Mouse (Mus musculus): ENCODE data around the gene Nrros. TPM values are rescaled to one million over a fixed set of nuclear protein-coding genes. Genes with fewer than 3 reads are reported as not detected.
A peak's percentile ranks its signal among the peaks of the same experiment; 100 is the strongest.
"Not testable (repeated sequence)": the region's sequence is repeated elsewhere in the genome, so short reads cannot be mapped to it uniquely, and the experiment has no call there.

Nrros gene
- polyA plus RNA-seq, 1 experiment from 2014 or later = 7.8 TPM

- Histone ChIP-seq H3K27me3 (no peaks in the 10 kb centered on the region), H3K9me3 (no peaks in the 10 kb centered on the region), H3K4me2 (replicated peaks) (no peak overlapping the region), H3K4me1 (no peaks in the 10 kb centered on the region), H3K4me3 (no peak overlapping the region), H3K36me3 (peaks cover 40% of the 10 kb centered on the region), H3K9ac (replicated peaks) (no peak overlapping the region), H3K27ac (replicated peaks) (no peak overlapping the region)
- ATAC-seq (replicated peaks) = no peak
- 97% methylated on average over 2 of the region's 2 CpGs for WGBS
Measured at GRCm38 (mm10) chr16:32108578-32108977, 56.8 kb downstream of the Nrros start.

- no peak overlapping the region for H3K9ac ChIP-seq (replicated peaks)
- H3K4me2 ChIP-seq (replicated peaks) = no peak overlapping the region
- WGBS = 85% methylated on average over 7 of the region's 7 CpGs
- H3K27me3 ChIP-seq = no peaks in the 10 kb centered on the region
- H3K4me1 ChIP-seq = no peaks in the 10 kb centered on the region
- ATAC-seq (replicated peaks) = no peak
- peaks cover 44% of the 10 kb centered on the region for H3K36me3 ChIP-seq
- H3K9me3 ChIP-seq = no peaks in the 10 kb centered on the region
- no peak overlapping the region for H3K4me3 ChIP-seq
- no peak overlapping the region for H3K27ac ChIP-seq (replicated peaks)
Measured at GRCm38 (mm10) chr16:32108170-32108569, 57.2 kb downstream of the Nrros start.

GRCm38 (mm10) chr16:32107342-32108045 is 57.9 kb downstream of the Nrros start:
- Histone ChIP-seq H3K9ac (replicated peaks) (no peak overlapping the region), H3K27me3 (no peaks in the 10 kb centered on the region), H3K36me3 (peaks cover 46% of the 10 kb centered on the region), H3K9me3 (no peaks in the 10 kb centered on the region), H3K4me1 (no peaks in the 10 kb centered on the region), H3K27ac (replicated peaks) (no peak overlapping the region), H3K4me3 (no peak overlapping the region), H3K4me2 (replicated peaks) (no peak overlapping the region)
- ATAC-seq (replicated peaks) = no peak
- 93% methylated on average over 12 of the region's 12 CpGs for WGBS

GRCm38 (mm10) chr16:32105698-32106097 is 59.7 kb downstream of the Nrros start:
- WGBS = 92% methylated on average over 1 of the region's 1 CpGs
- no peak for ATAC-seq (replicated peaks)
- H3K27ac ChIP-seq (replicated peaks) = no peak overlapping the region
- H3K4me2 ChIP-seq (replicated peaks) = no peak overlapping the region
- H3K9ac ChIP-seq (replicated peaks) = no peak overlapping the region
- no peaks in the 10 kb centered on the region for H3K4me1 ChIP-seq
- no peak overlapping the region for H3K4me3 ChIP-seq
- no peaks in the 10 kb centered on the region for H3K9me3 ChIP-seq
- H3K27me3 ChIP-seq = no peaks in the 10 kb centered on the region
- peaks cover 49% of the 10 kb centered on the region for H3K36me3 ChIP-seq

GRCm38 (mm10) chr16:32102295-32102694 is 63.1 kb downstream of the Nrros start:
- 83% methylated on average over 13 of the region's 13 CpGs for WGBS
- Histone ChIP-seq H3K27me3 (no peaks in the 10 kb centered on the region), H3K4me2 (replicated peaks) (no peak overlapping the region), H3K27ac (replicated peaks) (no peak overlapping the region), H3K36me3 (peaks cover 37% of the 10 kb centered on the region), H3K4me1 (peaks cover 19% of the 10 kb centered on the region), H3K9me3 (no peaks in the 10 kb centered on the region), H3K4me3 (no peak overlapping the region), H3K9ac (replicated peaks) (no peak overlapping the region)
- no peak for ATAC-seq (replicated peaks)

GRCm38 (mm10) chr16:32099638-32100150 is 65.7 kb downstream of the Nrros start, which contains the start of the genes Pigx and Cep19:
Pigx (minus strand) TSS chr16:32099740.
Cep19 (plus strand) TSS chr16:32099800.
- Histone ChIP-seq H3K9ac (replicated peaks) (peak within 1 kb of the TSS; percentile 95), H3K4me2 (replicated peaks) (peak within 1 kb of the TSS; percentile 56), H3K27ac (replicated peaks) (peak within 1 kb of the TSS; percentile 77), H3K27me3 (no peaks in the 10 kb centered on the region), H3K36me3 (peaks cover 27% of the 10 kb centered on the region), H3K9me3 (no peaks in the 10 kb centered on the region), H3K4me1 (peaks cover 19% of the 10 kb centered on the region), H3K4me3 (peak within 1 kb of the TSS; percentile 96)
- ATAC-seq (replicated peaks) = peak; percentile 97
- WGBS = 0% methylated on average over 34 of the region's 34 CpGs

GRCm38 (mm10) chr16:32098897-32099637 is 66.3 kb downstream of the Nrros start:
- under 1% methylated on average over 39 of the region's 39 CpGs for WGBS
- H3K27ac ChIP-seq (replicated peaks) = peak overlapping the region; percentile 77
- H3K4me3 ChIP-seq = peak overlapping the region; percentile 96

GRCm38 (mm10) chr16:32097757-32098156 is 67.6 kb downstream of the Nrros start:
- not testable (repeated sequence) for H3K27me3 ChIP-seq; ATAC-seq (replicated peaks); H3K27ac ChIP-seq (replicated peaks); H3K9me3 ChIP-seq; H3K4me3 ChIP-seq; H3K4me2 ChIP-seq (replicated peaks); H3K9ac ChIP-seq (replicated peaks)
- Histone ChIP-seq H3K4me1 (peaks cover 19% of the 10 kb centered on the region), H3K36me3 (peaks cover 16% of the 10 kb centered on the region)
- WGBS = 83% methylated on average over 2 of the region's 2 CpGs

More at GRCm38 (mm10) chr16:32098897-32099637, 66.3 kb downstream of the Nrros start:
- Histone ChIP-seq H3K9me3 (no peaks in the 10 kb centered on the region), H3K27me3 (no peaks in the 10 kb centered on the region), H3K36me3 (peaks cover 26% of the 10 kb centered on the region), H3K4me2 (replicated peaks) (peak overlapping the region; percentile 56), H3K4me1 (peaks cover 19% of the 10 kb centered on the region), H3K9ac (replicated peaks) (peak overlapping the region; percentile 95)
- ATAC-seq (replicated peaks) = peak; percentile 77

Other genes with a start within 250 kb of the Nrros start
- gene Pigz, start 231.7 kb downstream of the Nrros start, polyA plus RNA-seq (2015; fragmentation: Nextera tagmentation; extraction: Ambion mirVana) = 2.1 and 2.9 TPM in 2 replicates
- 106 and 113 TPM in 2 replicates for gene 0610012G03Rik, start 217.1 kb downstream of the Nrros start, polyA plus RNA-seq (2015; fragmentation: Nextera tagmentation; extraction: Ambion mirVana)
- gene Ncbp2, start 217.1 kb downstream of the Nrros start, polyA plus RNA-seq (2015; fragmentation: Nextera tagmentation; extraction: Ambion mirVana) = 115 and 116 TPM in 2 replicates
- gene Senp5, start 162.3 kb downstream of the Nrros start, polyA plus RNA-seq (2015; fragmentation: Nextera tagmentation; extraction: Ambion mirVana) = 17.2 and 18.4 TPM in 2 replicates
- 45.4 and 46.1 TPM in 2 replicates for gene Pak2, start 86.3 kb downstream of the Nrros start, polyA plus RNA-seq (2015; fragmentation: Nextera tagmentation; extraction: Ambion mirVana)
- 130 TPM in 2 replicates for gene Pigx, start 65.9 kb downstream of the Nrros start, polyA plus RNA-seq (2015; fragmentation: Nextera tagmentation; extraction: Ambion mirVana)
- 41.7 and 45.7 TPM in 2 replicates for gene Cep19, start 65.8 kb downstream of the Nrros start, polyA plus RNA-seq (2015; fragmentation: Nextera tagmentation; extraction: Ambion mirVana)
- not detected in 2 replicates for gene Bex6, start 14.2 kb upstream of the Nrros start, polyA plus RNA-seq (2015; fragmentation: Nextera tagmentation; extraction: Ambion mirVana)
- gene Fbxo45, start 81.6 kb upstream of the Nrros start, polyA plus RNA-seq (2015; fragmentation: Nextera tagmentation; extraction: Ambion mirVana) = 20.2 and 22.8 TPM in 2 replicates
- 16.6 and 17.4 TPM in 2 replicates for gene Wdr53, start 81.6 kb upstream of the Nrros start, polyA plus RNA-seq (2015; fragmentation: Nextera tagmentation; extraction: Ambion mirVana)
- gene Smco1, start 105.9 kb upstream of the Nrros start, polyA plus RNA-seq (2015; fragmentation: Nextera tagmentation; extraction: Ambion mirVana) = not detected in 2 replicates
- gene Rnf168, start 111.9 kb upstream of the Nrros start, polyA plus RNA-seq (2015; fragmentation: Nextera tagmentation; extraction: Ambion mirVana) = 35.9 and 36.0 TPM in 2 replicates
- gene Ubxn7, start 166.7 kb upstream of the Nrros start, polyA plus RNA-seq (2015; fragmentation: Nextera tagmentation; extraction: Ambion mirVana) = 26.2 and 26.7 TPM in 2 replicates
- not detected in 2 replicates for gene Tm4sf19, start 234.9 kb upstream of the Nrros start, polyA plus RNA-seq (2015; fragmentation: Nextera tagmentation; extraction: Ambion mirVana)

Data from forebrain, embryonic 15.5 days (tissue).